Mouse (Mus musculus): Measurements from ENCODE around the gene Ereg. TPM values are rescaled to one million over a fixed set of nuclear protein-coding genes. Genes with fewer than 3 reads are reported as not detected.

Gene Ereg
- total and polyA plus RNA-seq, 2 experiments, result 0.07 to 0.18 TPM

- TF ChIP-seq CTCF (IDR thresholded peaks at IDR 0.05; ENCODE audit: low read depth, low read length), result no peak
- TF ChIP-seq POLR2A (IDR thresholded peaks at IDR 0.05; ENCODE audit: extremely low read depth, insufficient read depth, low read length), result no peak
- no peak overlapping the region for H3K27ac ChIP-seq (replicated peaks; ENCODE audit: insufficient read depth, low read depth, low read length)
- 70% methylated on average over 8 of the region's 8 CpGs for WGBS
Observed at GRCm38 (mm10) chr5:91073626-91074025, 796 bp upstream of the Ereg start.

GRCm38 (mm10) chr5:91074026-91074425, 396 bp upstream of the Ereg start:
- WGBS, result 39% methylated on average over 8 of the region's 8 CpGs
- 0 out of 2 replicates have a peak, but pooled peaks cover 4% of the 10 kb centered on the region for H3K27me3 ChIP-seq (ENCODE audit: control insufficient read depth, insufficient read depth, low read length)
- peak; percentile 22 for DNase-seq (ENCODE audit: extremely low read depth, low read depth, low spot score)
- H3K4me3 ChIP-seq (ENCODE audit: insufficient read depth, low read depth, low read length), result peak overlapping the region; percentile 20; the same call in 1 of the 2 replicates
- TF ChIP-seq CTCF (IDR thresholded peaks at IDR 0.05; ENCODE audit: low read depth, low read length) (no peak), POLR2A (IDR thresholded peaks at IDR 0.05; ENCODE audit: extremely low read depth, insufficient read depth, low read length) (no peak)
- H3K9ac ChIP-seq (ENCODE audit: low read depth, low read length), result no peak overlapping the region
- no peaks in the 10 kb centered on the region for H3K4me1 ChIP-seq (ENCODE audit: control insufficient read depth, insufficient read depth, low read length)
- H3K27ac ChIP-seq (replicated peaks; ENCODE audit: insufficient read depth, low read depth, low read length), result peak overlapping the region; percentile 25; the same call in 1 of the 2 replicates
- H3K79me2 ChIP-seq (ENCODE audit: control insufficient read depth, insufficient read depth, low read length), result no peaks in the 10 kb centered on the region
- H3K36me3 ChIP-seq (ENCODE audit: control insufficient read depth, insufficient read depth, low read length), result no peaks in the 10 kb centered on the region

More at GRCm38 (mm10) chr5:91073626-91074025, 796 bp upstream of the Ereg start:
- Histone ChIP-seq H3K9ac (ENCODE audit: low read depth, low read length) (no peak overlapping the region), H3K4me3 (ENCODE audit: insufficient read depth, low read depth, low read length) (no peak overlapping the region), H3K36me3 (ENCODE audit: control insufficient read depth, insufficient read depth, low read length) (no peaks in the 10 kb centered on the region), H3K79me2 (ENCODE audit: control insufficient read depth, insufficient read depth, low read length) (no peaks in the 10 kb centered on the region), H3K27me3 (ENCODE audit: control insufficient read depth, insufficient read depth, low read length) (0 out of 2 replicates have a peak, but pooled peaks cover 4% of the 10 kb centered on the region), H3K4me1 (ENCODE audit: control insufficient read depth, insufficient read depth, low read length) (no peaks in the 10 kb centered on the region)
- DNase-seq (ENCODE audit: extremely low read depth, low read depth, low spot score), result no peak

- DNase-seq (ENCODE audit: extremely low read depth, low read depth, low spot score), result no peak
- WGBS, result 40% methylated on average over 1 of the region's 1 CpGs
- H3K4me1 ChIP-seq (ENCODE audit: control insufficient read depth, insufficient read depth, low read length), result no peaks in the 10 kb centered on the region
- H3K27me3 ChIP-seq (ENCODE audit: control insufficient read depth, insufficient read depth, low read length), result 0 out of 2 replicates have a peak, but pooled peaks cover 4% of the 10 kb centered on the region
- no peak overlapping the region for H3K4me3 ChIP-seq (ENCODE audit: insufficient read depth, low read depth, low read length)
- no peak overlapping the region for H3K9ac ChIP-seq (ENCODE audit: low read depth, low read length)
- no peak overlapping the region for H3K27ac ChIP-seq (replicated peaks; ENCODE audit: insufficient read depth, low read depth, low read length)
- no peaks in the 10 kb centered on the region for H3K79me2 ChIP-seq (ENCODE audit: control insufficient read depth, insufficient read depth, low read length)
- no peaks in the 10 kb centered on the region for H3K36me3 ChIP-seq (ENCODE audit: control insufficient read depth, insufficient read depth, low read length)
- TF ChIP-seq POLR2A (IDR thresholded peaks at IDR 0.05; ENCODE audit: extremely low read depth, insufficient read depth, low read length) (no peak), CTCF (IDR thresholded peaks at IDR 0.05; ENCODE audit: low read depth, low read length) (no peak)
Observed at GRCm38 (mm10) chr5:91075021-91075420, 599 bp downstream of the Ereg start.

- DNase-seq (ENCODE audit: extremely low read depth, low read depth, low spot score), result no peak
- H3K4me1 ChIP-seq (ENCODE audit: control insufficient read depth, insufficient read depth, low read length), result no peaks in the 10 kb centered on the region
- H3K79me2 ChIP-seq (ENCODE audit: control insufficient read depth, insufficient read depth, low read length), result no peaks in the 10 kb centered on the region
- H3K27me3 ChIP-seq (ENCODE audit: control insufficient read depth, insufficient read depth, low read length), result no peaks in the 10 kb centered on the region
- no peak for TF ChIP-seq POLR2A (IDR thresholded peaks at IDR 0.05; ENCODE audit: extremely low read depth, insufficient read depth, low read length)
- TF ChIP-seq CTCF (IDR thresholded peaks at IDR 0.05; ENCODE audit: low read depth, low read length), result no peak
- H3K9ac ChIP-seq (ENCODE audit: low read depth, low read length), result no peak overlapping the region
- WGBS, result 75% methylated on average over 5 of the region's 5 CpGs
- H3K27ac ChIP-seq (replicated peaks; ENCODE audit: insufficient read depth, low read depth, low read length), result no peak overlapping the region
- no peaks in the 10 kb centered on the region for H3K36me3 ChIP-seq (ENCODE audit: control insufficient read depth, insufficient read depth, low read length)
- H3K4me3 ChIP-seq (ENCODE audit: insufficient read depth, low read depth, low read length), result no peak overlapping the region
Observed at GRCm38 (mm10) chr5:91083016-91083415, 8.6 kb downstream of the Ereg start.

- DNase-seq (ENCODE audit: extremely low read depth, low read depth, low spot score), result peak; percentile 14
- Histone ChIP-seq H3K9ac (ENCODE audit: low read depth, low read length) (no peak overlapping the region), H3K36me3 (ENCODE audit: control insufficient read depth, insufficient read depth, low read length) (no peaks in the 10 kb centered on the region), H3K4me1 (ENCODE audit: control insufficient read depth, insufficient read depth, low read length) (no peaks in the 10 kb centered on the region), H3K27ac (replicated peaks; ENCODE audit: insufficient read depth, low read depth, low read length) (no peak overlapping the region), H3K27me3 (ENCODE audit: control insufficient read depth, insufficient read depth, low read length) (no peaks in the 10 kb centered on the region), H3K79me2 (ENCODE audit: control insufficient read depth, insufficient read depth, low read length) (no peaks in the 10 kb centered on the region), H3K4me3 (ENCODE audit: insufficient read depth, low read depth, low read length) (no peak overlapping the region)
- 0 out of 2 replicates have a peak, but pooled peaks have one; percentile 11 for TF ChIP-seq CTCF (IDR thresholded peaks at IDR 0.05; ENCODE audit: low read depth, low read length)
- no peak for TF ChIP-seq POLR2A (IDR thresholded peaks at IDR 0.05; ENCODE audit: extremely low read depth, insufficient read depth, low read length)
- 62% methylated on average over 5 of the region's 5 CpGs for WGBS
Observed at GRCm38 (mm10) chr5:91085291-91085690, 10.9 kb downstream of the Ereg start.

- Histone ChIP-seq H3K4me1 (ENCODE audit: control insufficient read depth, insufficient read depth, low read length) (no peaks in the 10 kb centered on the region), H3K9ac (ENCODE audit: low read depth, low read length) (no peak overlapping the region), H3K4me3 (ENCODE audit: insufficient read depth, low read depth, low read length) (no peak overlapping the region), H3K27ac (replicated peaks; ENCODE audit: insufficient read depth, low read depth, low read length) (no peak overlapping the region), H3K27me3 (ENCODE audit: control insufficient read depth, insufficient read depth, low read length) (no peaks in the 10 kb centered on the region), H3K36me3 (ENCODE audit: control insufficient read depth, insufficient read depth, low read length) (no peaks in the 10 kb centered on the region), H3K79me2 (ENCODE audit: control insufficient read depth, insufficient read depth, low read length) (no peaks in the 10 kb centered on the region)
- 89% methylated on average over 3 of the region's 3 CpGs for WGBS
- DNase-seq (ENCODE audit: extremely low read depth, low read depth, low spot score), result no peak
- no peak for TF ChIP-seq POLR2A (IDR thresholded peaks at IDR 0.05; ENCODE audit: extremely low read depth, insufficient read depth, low read length)
- TF ChIP-seq CTCF (IDR thresholded peaks at IDR 0.05; ENCODE audit: low read depth, low read length), result no peak
Observed at GRCm38 (mm10) chr5:91090301-91090700, 15.9 kb downstream of the Ereg start.
